Mouse (Mus musculus): ENCODE data around the gene Borcs6.

The Borcs6 gene

DNA sequence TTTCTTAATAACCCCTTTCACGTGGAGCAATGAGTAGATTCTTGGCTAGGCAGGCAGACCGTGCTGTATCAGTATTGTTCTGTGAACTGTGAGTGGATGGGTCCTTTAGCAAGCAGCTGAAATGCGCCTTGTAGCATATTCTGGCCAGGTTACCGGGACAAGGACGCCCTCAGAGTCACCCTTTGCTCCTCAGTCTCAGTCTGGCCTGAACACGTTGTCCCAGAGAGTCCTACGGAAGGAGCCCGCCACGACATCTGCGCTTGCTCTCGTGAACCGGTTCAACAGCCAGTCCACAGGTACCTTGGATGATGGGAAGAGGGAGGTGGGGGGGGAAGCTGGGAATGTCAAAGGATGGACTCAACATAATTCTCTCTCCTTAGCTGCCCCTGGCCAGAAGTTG lies 11.9 kb upstream of the Borcs6 start:
- DNase-seq (ENCODE audit: extremely low spot score, low read depth, low spot score), result no peak

- no peak for DNase-seq (ENCODE audit: extremely low spot score, low read depth, low spot score)
Measured at GRCm38 (mm10) chr11:69048151-69048550, 11.4 kb upstream of the Borcs6 start.

GRCm38 (mm10) chr11:69050748-69051147 lies 8.8 kb upstream of the Borcs6 start:
- no peak for DNase-seq (ENCODE audit: extremely low spot score, low read depth, low spot score)

GRCm38 (mm10) chr11:69051771-69052170 lies 7.7 kb upstream of the Borcs6 start:
- no peak for DNase-seq (ENCODE audit: extremely low spot score, low read depth, low spot score)

GRCm38 (mm10) chr11:69052824-69053421 lies 6.6 kb upstream of the Borcs6 start:
- no peak for DNase-seq (ENCODE audit: extremely low spot score, low read depth, low spot score)

DNA sequence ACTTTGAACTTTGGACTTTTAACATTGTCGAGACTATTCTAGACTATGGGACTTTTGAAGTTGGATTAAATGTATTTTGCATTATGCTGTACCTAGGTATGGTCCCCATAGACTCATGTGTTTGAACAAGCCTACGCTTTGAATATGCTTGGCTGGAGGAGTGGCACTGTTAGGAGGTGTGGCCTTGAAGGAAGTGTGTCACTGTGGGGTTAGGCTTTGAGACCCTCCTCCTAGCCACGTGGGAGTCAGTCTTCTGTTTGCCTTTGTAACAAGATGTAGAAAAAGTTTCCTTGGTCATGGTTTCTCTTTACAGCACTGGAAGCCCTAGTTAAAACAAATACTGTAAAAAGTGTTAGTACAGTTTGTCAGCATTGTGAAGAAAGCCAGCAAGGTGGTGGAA lies 5.7 kb upstream of the Borcs6 start:
- DNase-seq (ENCODE audit: extremely low spot score, low read depth, low spot score), result no peak

- no peak for DNase-seq (ENCODE audit: extremely low spot score, low read depth, low spot score)
Measured at GRCm38 (mm10) chr11:69058265-69058664, 1.3 kb upstream of the Borcs6 start.

DNA sequence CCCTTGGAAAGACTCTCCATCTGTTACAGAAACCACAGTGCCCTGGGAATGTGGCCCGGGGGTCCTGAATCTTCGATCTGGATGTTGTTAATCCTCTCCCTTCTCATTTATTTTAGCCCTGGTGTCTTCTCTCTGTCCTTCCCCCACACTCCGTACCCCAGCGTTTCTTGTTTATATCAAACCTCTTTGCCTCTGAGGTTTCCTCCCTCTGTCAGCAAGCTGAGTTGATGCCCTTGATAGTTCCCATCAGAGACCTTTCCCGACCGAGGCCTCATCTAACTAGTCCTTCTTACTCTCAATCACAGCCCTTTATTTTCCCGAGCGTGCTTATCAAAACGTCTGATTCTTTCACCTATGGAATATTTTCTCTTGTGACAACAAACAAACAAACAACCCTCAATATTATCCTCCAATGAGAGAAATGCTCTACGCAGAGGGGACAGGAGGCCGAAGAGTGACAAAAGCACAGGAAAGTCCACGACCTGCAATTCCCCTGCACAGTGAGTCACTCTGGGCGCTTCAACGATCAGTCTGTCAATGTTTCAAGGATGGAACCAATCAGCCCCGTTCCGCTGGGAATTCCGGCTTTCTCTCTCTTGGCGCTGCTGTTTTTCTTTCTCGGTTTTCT lies 674 bp upstream of the Borcs6 start:
- no peak for DNase-seq (ENCODE audit: extremely low spot score, low read depth, low spot score)

DNA sequence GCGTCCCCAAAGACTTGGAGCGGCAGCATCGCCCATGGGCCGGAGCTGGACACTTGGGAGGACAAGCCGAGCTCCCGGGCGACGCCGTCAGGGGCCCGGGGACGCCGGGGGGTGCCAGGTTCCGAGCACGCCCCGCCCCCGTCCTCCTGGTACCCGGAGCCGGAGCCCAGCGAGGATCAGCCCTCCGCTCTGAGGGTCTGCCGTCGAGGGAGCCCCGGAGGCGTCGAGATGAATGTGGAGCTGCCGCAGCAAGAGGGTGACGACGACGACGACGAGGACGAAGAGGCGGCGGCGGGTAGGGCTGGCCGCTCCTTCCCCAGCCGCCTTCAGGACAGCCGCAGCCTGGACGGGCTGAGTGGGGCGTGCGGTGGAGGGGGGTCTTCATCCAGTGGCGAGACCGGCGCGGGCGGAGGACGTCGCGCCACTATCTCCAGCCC lies 476 bp downstream of the Borcs6 start:
- DNase-seq (ENCODE audit: extremely low spot score, low read depth, low spot score), result no peak

- DNase-seq (ENCODE audit: extremely low spot score, low read depth, low spot score), result no peak
Measured at GRCm38 (mm10) chr11:69060448-69061254, 1.1 kb downstream of the Borcs6 start.

- DNase-seq (ENCODE audit: extremely low spot score, low read depth, low spot score), result no peak
Measured at GRCm38 (mm10) chr11:69061255-69061912, 1.9 kb downstream of the Borcs6 start.

GRCm38 (mm10) chr11:69062194-69062760 lies 2.8 kb downstream of the Borcs6 start:
- DNase-seq (ENCODE audit: extremely low spot score, low read depth, low spot score), result no peak

DNA sequence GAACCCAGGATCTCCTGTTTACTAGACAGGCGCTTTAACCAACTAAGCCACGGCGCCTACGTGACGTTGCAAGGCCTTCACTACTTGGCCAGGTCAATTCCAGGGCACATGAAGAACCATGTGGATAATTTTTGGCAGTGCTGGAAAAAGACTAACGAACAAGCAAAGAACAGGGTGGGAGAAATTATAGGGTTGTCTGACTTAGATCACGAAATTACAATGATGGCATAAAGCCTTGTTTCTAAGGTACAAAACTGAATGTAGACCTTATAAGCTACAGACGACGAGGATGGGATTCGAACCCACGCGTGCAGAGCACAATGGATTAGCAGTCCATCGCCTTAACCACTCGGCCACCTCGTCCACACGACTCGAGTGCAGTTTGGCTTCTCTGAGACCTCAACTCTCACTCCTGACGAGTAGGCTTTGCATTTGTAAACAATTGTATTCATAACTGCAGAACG lies 3.3 kb downstream of the Borcs6 start:
- DNase-seq (ENCODE audit: extremely low spot score, low read depth, low spot score), result no peak

GRCm38 (mm10) chr11:69063413-69064201 lies 4.1 kb downstream of the Borcs6 start:
- no peak for DNase-seq (ENCODE audit: extremely low spot score, low read depth, low spot score)

DNA sequence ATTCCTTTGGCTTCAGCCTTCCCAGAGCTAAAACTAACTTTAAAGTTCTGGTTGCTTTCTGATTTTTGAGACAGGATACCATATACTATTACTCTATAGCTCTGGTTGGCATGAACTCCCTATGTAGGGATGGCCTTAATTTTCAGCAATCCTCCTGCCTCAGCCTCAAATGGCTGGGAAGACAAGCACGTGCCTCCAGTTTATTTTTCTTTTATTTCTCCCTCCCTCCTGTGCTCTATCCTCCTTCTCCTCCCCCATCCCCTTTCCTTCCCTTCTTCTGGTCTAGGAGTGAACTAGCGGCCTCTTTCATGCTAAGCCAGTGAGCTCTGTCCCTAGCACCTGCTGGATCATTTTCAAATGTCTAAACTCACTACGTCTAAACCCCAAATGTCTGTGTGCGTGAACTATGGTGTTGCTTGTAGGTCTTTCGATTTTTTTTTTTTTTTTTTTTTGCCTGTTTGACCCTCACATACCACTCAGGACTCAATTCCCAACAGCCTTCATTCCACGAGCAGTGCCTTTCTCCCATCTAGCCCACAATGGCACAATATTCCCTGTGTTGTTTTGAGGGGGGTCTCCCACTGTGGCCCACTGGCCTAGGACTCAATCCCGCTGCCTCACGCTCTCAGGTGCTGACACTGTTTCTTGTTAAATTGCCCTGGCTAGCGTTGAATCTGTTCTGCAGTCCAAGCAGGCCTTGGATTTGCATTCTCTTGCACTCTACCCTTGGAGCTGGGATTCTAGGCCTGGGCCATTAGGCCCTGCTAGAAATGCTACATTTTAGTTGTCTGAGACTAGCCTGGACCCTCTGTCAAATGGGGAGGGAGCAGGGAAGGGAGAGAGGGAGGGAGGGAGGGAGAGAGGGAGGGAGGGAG lies 5.0 kb downstream of the Borcs6 start:
- DNase-seq (ENCODE audit: extremely low spot score, low read depth, low spot score), result no peak

DNA sequence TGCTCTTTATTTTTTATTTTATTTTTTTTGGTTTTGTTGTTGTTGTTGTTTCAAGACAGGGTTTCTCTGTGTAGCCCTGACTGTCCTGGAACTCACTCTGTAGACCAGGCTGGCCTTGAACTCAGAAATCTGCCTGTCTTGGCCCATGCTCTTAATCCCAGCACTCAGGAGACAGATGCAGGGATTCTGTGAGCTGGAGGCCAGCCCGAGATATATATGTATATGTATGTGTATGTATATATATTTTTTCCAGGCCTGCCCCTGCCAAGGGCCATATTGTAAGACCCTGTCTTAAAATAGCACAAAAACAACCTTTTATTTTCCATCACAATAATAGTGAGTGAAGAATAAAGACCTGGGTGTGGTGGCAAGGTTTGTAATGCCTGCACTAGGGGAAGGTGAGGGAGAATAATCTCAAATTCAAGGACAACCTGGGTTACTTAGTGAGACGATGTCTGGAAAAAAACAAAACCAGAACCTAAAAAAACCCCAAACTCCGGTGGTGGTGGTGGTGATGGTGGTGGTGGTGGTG lies 5.9 kb downstream of the Borcs6 start:
- no peak for DNase-seq (ENCODE audit: extremely low spot score, low read depth, low spot score)

DNA sequence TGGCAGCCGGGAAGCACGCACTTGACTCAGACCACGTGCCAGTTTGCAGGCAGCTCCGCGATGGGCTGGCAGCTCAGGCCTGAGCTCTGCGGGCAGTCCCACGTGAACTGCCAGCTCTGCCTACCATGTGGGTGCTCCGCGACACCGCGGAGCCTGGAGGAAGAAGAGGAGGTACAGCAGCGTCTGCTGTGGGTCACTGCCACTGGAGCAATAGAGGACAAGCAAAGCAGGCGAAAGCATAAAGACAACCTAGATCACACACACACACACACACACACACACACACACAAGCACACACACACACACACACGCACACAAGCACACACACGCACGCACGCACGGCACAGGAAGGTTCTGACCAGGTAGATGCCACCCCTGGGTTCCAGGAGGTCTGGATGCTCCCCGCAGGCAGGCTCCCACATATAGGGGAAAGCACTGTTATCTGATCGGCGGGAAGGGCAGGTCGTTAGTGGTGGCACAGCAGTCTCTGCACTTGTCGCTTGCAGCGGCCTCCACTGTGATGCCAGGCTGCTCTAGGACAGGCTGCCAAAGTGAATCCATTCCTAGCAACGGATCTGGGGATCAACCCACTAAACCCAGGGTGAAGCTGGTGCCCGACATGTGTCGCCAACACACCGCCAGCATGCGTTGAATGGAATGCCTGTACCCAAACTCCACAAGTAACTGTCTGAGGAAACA lies 6.8 kb downstream of the Borcs6 start:
- no peak for DNase-seq (ENCODE audit: extremely low spot score, low read depth, low spot score)

DNA sequence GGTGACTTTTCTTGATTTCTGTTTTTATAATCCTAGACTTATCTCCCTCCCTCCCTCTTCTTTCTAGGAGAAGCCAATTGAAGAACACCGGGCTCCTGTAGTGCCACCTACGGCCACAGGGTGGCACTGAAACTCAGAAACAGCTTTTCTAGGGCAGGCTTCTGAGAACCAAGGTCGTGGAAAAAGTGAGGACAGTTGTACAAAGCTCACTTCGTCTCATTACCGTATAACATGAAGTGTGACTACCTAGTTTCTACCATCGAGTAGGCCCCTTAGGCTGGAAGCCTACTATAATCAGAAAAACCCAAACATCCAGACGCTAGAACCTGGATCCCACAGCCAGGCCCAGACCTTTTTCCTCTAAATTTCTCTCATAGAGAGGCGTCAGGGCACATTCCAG lies 7.4 kb downstream of the Borcs6 start:
- no peak for DNase-seq (ENCODE audit: extremely low spot score, low read depth, low spot score)

- no peak for DNase-seq (ENCODE audit: extremely low spot score, low read depth, low spot score)
Measured at GRCm38 (mm10) chr11:69067601-69068000, 8.1 kb downstream of the Borcs6 start.
